Mouse (Mus musculus) limb, embryonic 10.5 days (tissue): ENCODE measurements around the gene Fxr2. TPM values are rescaled to one million over a fixed set of nuclear protein-coding genes. Genes with fewer than 3 reads are reported as not detected.

Source experiments
- DNase-seq: peaks from one replicate; pipeline ENCODE4 v3.0.0-alpha.2; 2017; ENCODE audit warnings: low spot score
- H3K27ac ChIP-seq: fragments of 300-500 bp; sonication (generic); 2 replicates; pipeline ENCODE4 v1.5.1; 2016; ENCODE audit warnings: mild to moderate bottlenecking
- H3K27me3 ChIP-seq: fragments of 300-500 bp; sonication (generic); 2 replicates; pipeline ENCODE4 v1.6.1; 2016; ENCODE audit warnings: low read depth, mild to moderate bottlenecking; ENCODE audit not compliant: poor library complexity, severe bottlenecking
- H3K36me3 ChIP-seq: fragments of 300-500 bp; sonication (generic); 2 replicates; pipeline ENCODE4 v1.6.1; 2016; ENCODE audit warnings: mild to moderate bottlenecking, moderate library complexity
- H3K4me1 ChIP-seq: fragments of 300-500 bp; sonication (generic); 2 replicates; pipeline ENCODE4 v1.6.1; 2016
- H3K4me3 ChIP-seq: fragments of 300-500 bp; sonication (generic); 2 replicates; pipeline ENCODE4 v1.5.1; 2016; ENCODE audit warnings: mild to moderate bottlenecking, moderate library complexity
- H3K9me3 ChIP-seq: fragments of 300-500 bp; sonication (generic); replicated peaks from 2 replicates; pipeline ENCODE4 v1.6.1; 2016; ENCODE audit warnings: mild to moderate bottlenecking
- WGBS: fragments of 180-500 bp; shearing (Covaris S2); methylation state at CpG from one replicate; pipeline ENCODE4 v1.1.7; 2016; 5-methylcytosine and 5-hydroxymethylcytosine counted together
- polyA plus RNA-seq: library from polyadenylated mRNA; unstranded; fragments of >200 nt; fragmentation: Nextera tagmentation; extraction: Ambion mirVana; gene quantifications from 2 replicates; pipeline ENCODE4 v1.2.1, GENCODE M21; 2016

Fxr2 gene
- polyA plus RNA-seq, 1 experiment from 2014 or later, result 45.4 TPM

- no peaks in the 10 kb centered on the region for H3K9me3 ChIP-seq
- DNase-seq, result peak; percentile 33
- 41% methylated on average over 9 of the region's 9 CpGs for WGBS
- peak overlapping the region; percentile 79 for H3K27ac ChIP-seq
- no peaks in the 10 kb centered on the region for H3K27me3 ChIP-seq
- peak overlapping the region; percentile 26; the same call in 1 of the 2 replicates for H3K4me3 ChIP-seq
- H3K36me3 ChIP-seq, result peaks cover 92% of the 10 kb centered on the region
- peaks cover 35% of the 10 kb centered on the region for H3K4me1 ChIP-seq
Measured at GRCm38 (mm10) chr11:69654760-69655159, 22.0 kb downstream of the Fxr2 start.

GRCm38 (mm10) chr11:69655264-69656064 is 22.7 kb downstream of the Fxr2 start, which contains the start of gene Sox15:
TSS of gene Sox15 (plus strand) at chr11:69655314.
- DNase-seq, result peak; percentile 85
- Histone ChIP-seq H3K27me3 (no peaks in the 10 kb centered on the region), H3K4me3 (peak within 1 kb of the TSS; percentile 26), H3K27ac (peak within 1 kb of the TSS; percentile 79), H3K36me3 (peaks cover 91% of the 10 kb centered on the region), H3K9me3 (no peaks in the 10 kb centered on the region), H3K4me1 (peaks cover 35% of the 10 kb centered on the region)
- 25% methylated on average over 34 of the region's 34 CpGs for WGBS

- 79% methylated on average over 5 of the region's 5 CpGs for WGBS
- H3K9me3 ChIP-seq, result no peaks in the 10 kb centered on the region
- peaks cover 85% of the 10 kb centered on the region for H3K36me3 ChIP-seq
- peak overlapping the region; percentile 79 for H3K27ac ChIP-seq
- 0 out of 2 replicates have a peak overlapping the region, but pooled peaks have one; percentile 26 for H3K4me3 ChIP-seq
- H3K4me1 ChIP-seq, result peaks cover 35% of the 10 kb centered on the region
- H3K27me3 ChIP-seq, result no peaks in the 10 kb centered on the region
- no peak for DNase-seq
Measured at GRCm38 (mm10) chr11:69656065-69656455, 23.3 kb downstream of the Fxr2 start.

GRCm38 (mm10) chr11:69656617-69657461 is 24.0 kb downstream of the Fxr2 start:
- peak overlapping the region; percentile 53 for H3K27ac ChIP-seq
- peak; percentile 68 for DNase-seq
- no peaks in the 10 kb centered on the region for H3K9me3 ChIP-seq
- peaks cover 42% of the 10 kb centered on the region for H3K4me1 ChIP-seq
- no peak overlapping the region for H3K4me3 ChIP-seq
- 81% methylated on average over 10 of the region's 10 CpGs for WGBS
- no peaks in the 10 kb centered on the region for H3K27me3 ChIP-seq
- peaks cover 81% of the 10 kb centered on the region for H3K36me3 ChIP-seq

- Histone ChIP-seq H3K4me1 (peaks cover 44% of the 10 kb centered on the region), H3K4me3 (0 out of 2 replicates have a peak overlapping the region, but pooled peaks have one; percentile 5), H3K27ac (peak overlapping the region; percentile 42; the same call in 1 of the 2 replicates), H3K9me3 (no peaks in the 10 kb centered on the region), H3K27me3 (no peaks in the 10 kb centered on the region), H3K36me3 (peaks cover 74% of the 10 kb centered on the region)
- DNase-seq, result no peak
- WGBS, result 84% methylated on average over 15 of the region's 15 CpGs
Measured at GRCm38 (mm10) chr11:69657462-69657881, 24.7 kb downstream of the Fxr2 start.

GRCm38 (mm10) chr11:69661221-69661881 is 28.6 kb downstream of the Fxr2 start:
- Histone ChIP-seq H3K27me3 (no peaks in the 10 kb centered on the region), H3K9me3 (no peaks in the 10 kb centered on the region), H3K27ac (peak overlapping the region; percentile 92), H3K36me3 (peaks cover 75% of the 10 kb centered on the region), H3K4me3 (peak overlapping the region; percentile 60), H3K4me1 (peaks cover 43% of the 10 kb centered on the region)
- WGBS, result 84% methylated on average over 3 of the region's 3 CpGs
- no peak for DNase-seq

- Histone ChIP-seq H3K36me3 (peaks cover 74% of the 10 kb centered on the region), H3K4me3 (peak within 1 kb of the TSS; percentile 60), H3K9me3 (no peaks in the 10 kb centered on the region), H3K27me3 (no peaks in the 10 kb centered on the region), H3K27ac (peak within 1 kb of the TSS; percentile 92), H3K4me1 (peaks cover 32% of the 10 kb centered on the region)
- 1% methylated on average over 48 of the region's 48 CpGs for WGBS
- DNase-seq, result peak; percentile 93
Measured at GRCm38 (mm10) chr11:69662213-69662966, 29.6 kb downstream of the Fxr2 start, which contains the start of gene Mpdu1. TSS of gene Mpdu1 (minus strand) at chr11:69662642.

- Histone ChIP-seq H3K27me3 (no peaks in the 10 kb centered on the region), H3K36me3 (peaks cover 74% of the 10 kb centered on the region), H3K9me3 (no peaks in the 10 kb centered on the region), H3K4me1 (peaks cover 28% of the 10 kb centered on the region), H3K4me3 (peak overlapping the region; percentile 60), H3K27ac (peak overlapping the region; percentile 92)
- 70% methylated on average over 13 of the region's 13 CpGs for WGBS
- DNase-seq, result no peak
Measured at GRCm38 (mm10) chr11:69662967-69663671, 30.3 kb downstream of the Fxr2 start.

GRCm38 (mm10) chr11:69663795-69664194 is 31.0 kb downstream of the Fxr2 start:
- H3K27ac ChIP-seq, result peak overlapping the region; percentile 92; the same call in 1 of the 2 replicates
- H3K9me3 ChIP-seq, result no peaks in the 10 kb centered on the region
- peaks cover 74% of the 10 kb centered on the region for H3K36me3 ChIP-seq
- H3K4me1 ChIP-seq, result peaks cover 28% of the 10 kb centered on the region
- 89% methylated on average over 6 of the region's 6 CpGs for WGBS
- peak; percentile 31 for DNase-seq
- H3K4me3 ChIP-seq, result no peak overlapping the region
- no peaks in the 10 kb centered on the region for H3K27me3 ChIP-seq

- no peak for DNase-seq
- WGBS, result 94% methylated on average over 7 of the region's 7 CpGs
- H3K27ac ChIP-seq, result no peak overlapping the region
- H3K36me3 ChIP-seq, result peaks cover 75% of the 10 kb centered on the region
- no peaks in the 10 kb centered on the region for H3K27me3 ChIP-seq
- no peaks in the 10 kb centered on the region for H3K9me3 ChIP-seq
- H3K4me1 ChIP-seq, result peaks cover 36% of the 10 kb centered on the region
- H3K4me3 ChIP-seq, result no peak overlapping the region
Measured at GRCm38 (mm10) chr11:69664841-69665240, 32.1 kb downstream of the Fxr2 start.

- 0 out of 2 replicates have a peak overlapping the region, but pooled peaks have one; percentile 9 for H3K4me3 ChIP-seq
- WGBS, result 79% methylated on average over 9 of the region's 9 CpGs
Measured at GRCm38 (mm10) chr11:69665457-69665960, 32.7 kb downstream of the Fxr2 start.

More at GRCm38 (mm10) chr11:69665457-69665960, 32.7 kb downstream of the Fxr2 start:
- no peaks in the 10 kb centered on the region for H3K27me3 ChIP-seq
- DNase-seq, result no peak
- H3K4me1 ChIP-seq, result peaks cover 43% of the 10 kb centered on the region
- no peak overlapping the region for H3K27ac ChIP-seq
- H3K9me3 ChIP-seq, result no peaks in the 10 kb centered on the region
- H3K36me3 ChIP-seq, result peaks cover 77% of the 10 kb centered on the region
